Mouse (Mus musculus) stomach, postnatal 0 days (tissue): ENCODE results near the gene Dot1l.

ENCODE experiments used
- CTCF ChIP-seq: IDR thresholded peaks from 2 replicates; pipeline ENCODE4 v1.5.1; 2016; ENCODE audit warnings: antibody characterized with exemption, low read depth, mild to moderate bottlenecking, moderate library complexity
- EP300 ChIP-seq: optimal IDR thresholded peaks from 2 replicates; pipeline ENCODE3; 2016; ENCODE audit warnings: antibody characterized with exemption

DNA sequence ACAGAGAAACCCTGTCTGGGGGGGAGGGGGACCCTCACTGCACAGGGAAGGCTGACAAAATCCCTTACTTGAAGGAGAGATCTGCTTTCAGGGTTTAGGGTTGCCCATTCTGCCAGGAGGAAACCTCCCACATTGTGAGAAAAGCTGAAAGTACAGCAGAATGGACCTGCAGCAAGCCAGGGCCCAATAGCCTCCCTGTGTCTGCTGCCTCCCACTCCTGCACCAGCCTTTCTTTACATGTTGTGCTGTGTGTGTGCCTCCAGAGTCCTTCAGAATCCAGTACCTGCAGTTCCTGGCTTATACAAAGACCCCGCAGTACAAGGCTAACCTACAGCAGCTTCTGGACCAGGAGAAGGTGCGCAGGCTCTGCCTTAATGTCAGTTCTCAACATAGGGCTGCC, 29.3 kb downstream of the Dot1l start:
- no peak for TF ChIP-seq CTCF
- TF ChIP-seq EP300: no peak
